Mouse (Mus musculus) spleen, adult 2 months (tissue): ENCODE measurements around the gene Cenpf. TPM values are rescaled to one million over a fixed set of nuclear protein-coding genes. Genes with fewer than 3 reads are reported as not detected.

Experiments used
- DNase-seq, 2 experiments: peaks; one replicate each; pipeline versions ENCODE4 v3.0.0 to v3.0.0-alpha.2; 2012 to 2021; ENCODE audit warnings: low spot score in 2 of 2, low read depth in 1 of 2
- H3K27ac ChIP-seq: fragments of 200-500 bp; 2 replicates; pipeline ENCODE4 v1.5.1; 2012; ENCODE audit warnings: low read length, inconsistent platforms; ENCODE audit not compliant: insufficient read depth
- H3K27me3 ChIP-seq: fragments of 200-500 bp; 2 replicates; pipeline ENCODE4 v1.6.1; 2012; ENCODE audit warnings: mild to moderate bottlenecking, moderate library complexity, low read length, inconsistent platforms; ENCODE audit not compliant: control insufficient read depth, insufficient read depth
- H3K36me3 ChIP-seq: fragments of 200-500 bp; 2 replicates; pipeline ENCODE4 v1.6.1; 2012; ENCODE audit warnings: mild to moderate bottlenecking, low read length, inconsistent platforms; ENCODE audit not compliant: control insufficient read depth, insufficient read depth
- H3K4me1 ChIP-seq: fragments of 200-500 bp; 2 replicates; pipeline ENCODE4 v1.6.1; 2011; ENCODE audit warnings: inconsistent platforms; ENCODE audit not compliant: control insufficient read depth, insufficient read depth, insufficient read length
- H3K4me3 ChIP-seq: fragments of 200-500 bp; 2 replicates; pipeline ENCODE4 v1.5.1; 2011; ENCODE audit warnings: mild to moderate bottlenecking, inconsistent platforms; ENCODE audit not compliant: insufficient read depth, insufficient read length; ENCODE audit errors: extremely low read depth
- CTCF ChIP-seq: fragments of 200-500 bp; IDR thresholded peaks from 2 replicates; pipeline ENCODE4 v1.5.1; 2011; ENCODE audit warnings: mild to moderate bottlenecking, inconsistent platforms; ENCODE audit not compliant: insufficient read depth, insufficient read length, insufficient replicate concordance; ENCODE audit errors: extremely low read depth
- POLR2A ChIP-seq: fragments of 200-500 bp; IDR thresholded peaks from 2 replicates; pipeline ENCODE4 v1.6.1; 2011; ENCODE audit warnings: low read depth, low read length, inconsistent platforms
- WGBS: fragments of 180-500 bp; shearing (Covaris S2); methylation state at CpG from one replicate; pipeline ENCODE4 v1.1.7; 2018; 5-methylcytosine and 5-hydroxymethylcytosine counted together
- polyA plus RNA-seq: library from polyadenylated mRNA; depleted of rRNA; stranded (reverse); fragments of >200 nt; gene quantifications from 2 replicates; pipeline ENCODE4 v1.2.3, GENCODE M21; 2012

Gene Cenpf
- polyA plus RNA-seq, 1 experiment: 1.7 TPM

GRCm38 (mm10) chr1:189727346-189727883 lies 39.5 kb upstream of the Cenpf start:
- peak overlapping the region; percentile 52 for H3K27ac ChIP-seq
- H3K36me3 ChIP-seq: no peaks in the 10 kb centered on the region
- no peak for DNase-seq
- no peaks in the 10 kb centered on the region; the same call in 1 of the 2 replicates for H3K4me1 ChIP-seq
- peaks cover 5% of the 10 kb centered on the region for H3K27me3 ChIP-seq
- 13% methylated on average over 22 of the region's 22 CpGs for WGBS
- peak overlapping the region; percentile 49; the same call in 1 of the 2 replicates for H3K4me3 ChIP-seq
- no peak for TF ChIP-seq CTCF
- no peak for TF ChIP-seq POLR2A

DNA sequence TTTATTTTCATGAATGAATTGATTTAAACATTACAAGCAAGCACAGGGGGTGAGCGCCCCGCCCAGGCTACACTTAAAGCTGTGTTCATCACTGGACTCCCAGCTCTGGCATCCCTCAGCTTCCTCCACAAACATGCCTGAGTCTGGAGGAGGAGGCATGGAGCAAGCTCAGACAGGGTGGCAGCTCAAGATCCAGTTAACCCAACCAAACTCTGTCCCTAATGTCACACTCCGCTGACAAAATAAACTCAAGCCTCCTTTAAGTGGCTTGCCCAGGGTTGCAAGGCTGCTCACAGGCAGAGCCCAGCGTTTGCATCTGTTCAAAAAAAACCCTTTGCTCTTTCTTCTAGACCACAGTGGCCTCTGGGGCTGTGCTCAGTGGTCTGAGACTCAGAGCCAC lies 38.2 kb upstream of the Cenpf start:
- TF ChIP-seq CTCF (no peak), POLR2A (no peak)
- Histone ChIP-seq H3K4me3 (no peak overlapping the region), H3K4me1 (no peaks in the 10 kb centered on the region; the same call in 1 of the 2 replicates), H3K27ac (no peak overlapping the region), H3K36me3 (no peaks in the 10 kb centered on the region), H3K27me3 (peaks cover 5% of the 10 kb centered on the region)
- DNase-seq: no peak
- WGBS: 70% methylated on average over 4 of the region's 4 CpGs

- WGBS: 63% methylated on average over 5 of the region's 5 CpGs
- H3K36me3 ChIP-seq: no peaks in the 10 kb centered on the region
- no peak overlapping the region for H3K27ac ChIP-seq
- H3K4me3 ChIP-seq: no peak overlapping the region
- no peaks in the 10 kb centered on the region for H3K27me3 ChIP-seq
- no peaks in the 10 kb centered on the region for H3K4me1 ChIP-seq
- no peak for TF ChIP-seq CTCF
- no peak for TF ChIP-seq POLR2A
- no peak for DNase-seq
These were observed 30.7 kb upstream of the Cenpf start for GRCm38 (mm10) chr1:189718600-189718999.

GRCm38 (mm10) chr1:189717546-189717945 lies 29.7 kb upstream of the Cenpf start:
- 90% methylated on average over 11 of the region's 11 CpGs for WGBS
- Histone ChIP-seq H3K27me3 (no peaks in the 10 kb centered on the region), H3K36me3 (no peaks in the 10 kb centered on the region), H3K4me3 (no peak overlapping the region), H3K27ac (no peak overlapping the region), H3K4me1 (no peaks in the 10 kb centered on the region)
- no peak for TF ChIP-seq CTCF
- TF ChIP-seq POLR2A: no peak
- no peak for DNase-seq

- no peak for TF ChIP-seq CTCF
- no peak for TF ChIP-seq POLR2A
- H3K27me3 ChIP-seq: no peaks in the 10 kb centered on the region
- no peak overlapping the region for H3K27ac ChIP-seq
- WGBS: 39% methylated on average over 19 of the region's 19 CpGs
- H3K36me3 ChIP-seq: no peaks in the 10 kb centered on the region
- no peak for DNase-seq
- H3K4me3 ChIP-seq: no peak overlapping the region
- no peaks in the 10 kb centered on the region for H3K4me1 ChIP-seq
These were observed 28.3 kb upstream of the Cenpf start for GRCm38 (mm10) chr1:189715915-189716797.

- no peak overlapping the region for H3K4me3 ChIP-seq
- no peaks in the 10 kb centered on the region for H3K27me3 ChIP-seq
- DNase-seq: no peak
- WGBS: 83% methylated on average over 8 of the region's 8 CpGs
- H3K4me1 ChIP-seq: no peaks in the 10 kb centered on the region
- no peak for TF ChIP-seq POLR2A
- no peak for TF ChIP-seq CTCF
- H3K36me3 ChIP-seq: no peaks in the 10 kb centered on the region
- H3K27ac ChIP-seq: no peak overlapping the region
These were observed 21.1 kb upstream of the Cenpf start for GRCm38 (mm10) chr1:189709001-189709400.

DNA sequence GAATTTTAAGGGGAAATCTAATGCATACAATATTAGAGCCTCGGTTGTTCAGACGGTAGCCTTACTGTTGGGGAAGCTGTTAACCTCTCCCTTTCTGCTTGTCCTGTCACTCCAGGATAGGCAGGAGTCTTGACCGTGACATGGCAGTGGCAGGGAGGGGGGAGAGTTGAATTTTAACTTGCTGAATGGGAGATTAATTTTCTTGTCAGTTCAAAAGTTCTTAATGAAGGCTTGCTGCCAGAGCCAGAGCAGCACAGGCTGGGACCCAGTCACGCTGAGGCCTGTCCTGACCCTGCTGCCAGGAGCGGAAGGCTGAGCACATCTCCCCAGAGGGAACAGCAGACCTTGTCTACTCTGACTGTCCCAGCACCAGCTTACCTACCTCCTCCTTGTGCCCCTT lies 19.5 kb upstream of the Cenpf start:
- H3K4me3 ChIP-seq: no peak overlapping the region
- no peak for TF ChIP-seq CTCF
- no peak for TF ChIP-seq POLR2A
- H3K27ac ChIP-seq: no peak overlapping the region
- no peaks in the 10 kb centered on the region for H3K36me3 ChIP-seq
- no peaks in the 10 kb centered on the region for H3K27me3 ChIP-seq
- WGBS: 61% methylated on average over 5 of the region's 5 CpGs
- no peak for DNase-seq
- H3K4me1 ChIP-seq: no peaks in the 10 kb centered on the region
